Mouse (Mus musculus): Measurements from ENCODE around the gene Nrap.

DNA sequence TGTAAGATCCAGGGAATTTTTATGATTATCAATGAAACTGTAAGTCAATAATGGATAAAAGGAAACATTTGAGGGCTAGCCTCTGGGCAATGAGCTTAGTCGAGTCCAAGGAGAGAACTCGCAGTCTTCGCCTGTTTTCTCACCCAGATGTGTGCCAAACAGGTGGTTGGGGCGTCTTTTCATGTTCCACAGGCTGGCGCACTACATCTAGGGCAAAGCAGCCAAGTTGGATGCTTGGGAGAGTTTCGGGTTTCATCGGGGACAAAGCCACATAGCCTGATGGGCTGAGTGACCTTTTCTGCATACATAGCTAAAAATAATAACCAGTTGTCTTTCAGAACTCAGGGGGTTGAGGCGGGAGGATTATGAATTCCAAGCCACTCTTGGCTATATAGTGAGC lies 100.2 kb downstream of the Nrap start:
- TF ChIP-seq CTCF (IDR thresholded peaks at IDR 0.05; ENCODE audit: extremely low read depth, insufficient read length, insufficient replicate concordance, low read depth, low read length) = no peak
- TF ChIP-seq POLR2A (IDR thresholded peaks at IDR 0.05; ENCODE audit: low read depth, low read length) = no peak
